Mouse (Mus musculus): ENCODE measurements around the gene Plxna2.

GRCm38 (mm10) chr1:194623641-194624040, 5.6 kb downstream of the Plxna2 start:
- no peak for TF ChIP-seq POLR2A (IDR thresholded peaks at IDR 0.05; ENCODE audit: extremely low read depth, insufficient read depth, low read length)
- no peak for TF ChIP-seq CTCF (IDR thresholded peaks at IDR 0.05; ENCODE audit: extremely low read depth, insufficient read depth, low read length)

All from cortical plate, adult 2 months (tissue).